Mouse (Mus musculus): ENCODE data around the gene Rbm47.

Rbm47 gene

DNA sequence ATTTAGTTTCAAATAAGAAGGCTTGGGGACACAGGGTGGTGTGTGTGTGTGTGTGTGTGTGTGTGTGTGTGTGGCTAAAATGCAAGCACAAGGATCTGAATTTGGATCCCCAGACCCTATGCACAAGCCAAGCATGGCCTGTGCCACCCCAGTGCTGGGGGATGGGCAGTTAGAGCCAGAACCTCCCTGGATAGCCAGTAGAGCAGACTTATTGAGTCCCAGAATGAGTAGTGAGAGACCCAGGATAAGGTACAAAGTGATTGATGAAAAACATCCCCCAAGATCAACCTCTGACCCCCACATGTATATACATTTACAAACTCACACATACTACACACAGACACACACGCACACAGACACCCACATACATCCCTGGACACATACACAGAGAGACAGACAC, 86.6 kb downstream of the Rbm47 start:
- DNase-seq (ENCODE audit: low spot score in 2 of 2): no peak

DNA sequence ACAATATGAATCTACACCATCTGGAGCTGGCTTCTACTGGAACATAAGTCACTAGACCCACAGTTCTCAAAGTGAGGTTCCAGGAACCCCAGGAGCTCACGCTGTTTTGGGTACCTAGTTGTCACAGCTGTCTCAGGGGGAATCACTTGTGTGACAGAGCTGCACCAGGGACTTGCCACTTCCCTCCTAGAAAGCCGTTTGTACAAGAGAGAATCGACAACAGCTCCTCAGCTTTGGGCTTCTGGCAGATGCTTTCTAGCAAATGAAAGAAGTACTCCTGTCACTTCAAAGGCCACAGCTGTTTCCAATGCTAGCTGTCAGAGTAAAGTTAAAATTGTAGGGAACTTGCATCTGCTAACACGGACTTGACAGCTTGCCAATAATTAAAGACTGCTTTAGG, 87.4 kb downstream of the Rbm47 start:
- no peak for DNase-seq (ENCODE audit: low spot score in 2 of 2)

DNA sequence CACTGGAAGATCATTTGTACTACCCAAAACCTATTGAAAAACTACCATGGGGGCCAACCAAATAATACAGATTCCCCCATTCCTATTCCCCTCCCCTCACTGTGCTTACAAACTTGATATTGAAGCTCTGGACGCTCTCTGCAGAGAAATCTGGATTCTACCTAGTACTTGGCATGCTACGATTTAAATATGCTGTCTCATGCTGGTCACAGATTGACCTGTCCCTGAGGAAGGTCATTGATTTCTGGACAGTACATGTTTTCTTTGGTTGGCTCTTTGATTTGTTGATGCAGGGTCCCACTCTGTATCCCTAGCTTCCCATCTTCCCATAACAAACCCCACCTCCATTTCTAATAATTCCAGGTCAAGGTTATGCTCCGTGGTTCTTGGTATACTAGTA, 88.4 kb downstream of the Rbm47 start:
- DNase-seq (ENCODE audit: low spot score in 2 of 2): no peak

DNA sequence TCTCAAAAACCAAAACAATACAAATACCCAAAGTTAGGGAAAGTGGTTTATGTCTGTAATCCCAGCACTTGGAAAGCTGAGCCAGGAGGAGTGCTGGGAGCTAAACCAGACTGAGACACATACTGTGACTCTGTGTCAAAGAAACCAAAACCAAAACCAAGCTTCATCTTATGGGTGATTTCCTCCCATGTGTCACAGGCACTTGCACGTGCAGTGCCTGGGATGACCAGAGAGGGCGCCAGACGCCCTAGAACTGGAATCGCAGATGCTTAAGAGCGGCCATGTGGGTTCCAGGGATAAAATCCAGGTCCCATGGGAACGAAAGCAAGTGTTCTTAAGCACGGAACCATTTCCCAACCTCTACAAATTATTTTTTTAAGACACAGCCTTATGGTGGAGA, 89.6 kb downstream of the Rbm47 start:
- DNase-seq (ENCODE audit: low spot score in 2 of 2): no peak

DNA sequence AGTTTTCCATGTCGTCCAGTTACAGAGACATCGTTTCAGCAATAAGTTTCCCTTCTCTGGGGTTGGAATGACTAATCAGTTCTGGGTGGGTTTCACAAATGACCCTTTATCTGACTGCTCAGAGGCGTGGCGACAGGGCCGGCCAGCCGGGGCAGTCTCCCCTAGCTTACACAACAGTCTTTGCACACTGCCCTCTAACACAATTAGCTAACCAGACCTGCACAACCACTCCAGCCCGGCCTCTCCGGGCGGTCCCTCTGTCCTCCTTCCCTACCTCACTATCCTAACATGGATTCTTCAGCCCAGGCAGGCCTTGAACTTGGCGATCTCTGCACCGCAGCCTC, 90.7 kb downstream of the Rbm47 start:
- DNase-seq (ENCODE audit: low spot score in 2 of 2): peak in 1 of 2 experiments; percentile 72

DNA sequence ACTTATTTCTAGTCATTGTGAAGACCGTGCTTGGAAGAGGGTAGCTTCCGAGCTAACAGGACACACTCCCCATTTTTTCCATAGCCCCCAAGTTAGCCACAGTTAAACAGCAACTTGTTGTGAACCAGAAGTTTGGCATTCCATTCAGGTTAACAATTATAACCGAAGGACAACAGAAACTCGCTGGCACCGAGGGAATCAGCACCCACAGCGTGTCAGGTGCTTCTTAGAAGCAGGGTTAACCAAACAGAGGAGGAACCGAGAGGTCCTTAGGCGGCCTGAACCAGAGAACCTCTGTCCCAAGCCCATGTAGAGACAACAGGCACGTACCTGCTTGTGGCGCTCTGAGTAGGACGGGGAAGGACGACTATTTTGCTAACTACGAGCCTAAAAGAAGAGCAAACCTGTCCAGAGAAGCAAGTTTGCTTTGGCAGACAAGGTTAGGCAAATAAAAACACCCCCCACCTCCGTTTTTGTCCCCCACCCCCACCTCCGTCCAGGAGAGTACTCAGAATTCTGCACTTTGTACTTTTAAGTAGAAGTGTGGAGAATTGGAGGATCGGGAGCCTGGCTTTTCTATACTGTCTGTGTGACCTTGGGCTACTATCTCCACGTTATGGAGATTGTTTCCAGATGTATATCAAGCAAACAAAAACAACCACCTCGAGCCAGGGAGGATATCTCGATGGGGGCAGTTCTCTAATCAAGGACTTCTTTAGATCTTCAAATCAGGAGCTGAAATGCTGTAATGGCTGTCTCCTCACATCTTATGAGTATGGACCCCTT, 91.3 kb downstream of the Rbm47 start:
- peak in 1 of 2 experiments; percentile 47 for DNase-seq (ENCODE audit: low spot score in 2 of 2)

DNA sequence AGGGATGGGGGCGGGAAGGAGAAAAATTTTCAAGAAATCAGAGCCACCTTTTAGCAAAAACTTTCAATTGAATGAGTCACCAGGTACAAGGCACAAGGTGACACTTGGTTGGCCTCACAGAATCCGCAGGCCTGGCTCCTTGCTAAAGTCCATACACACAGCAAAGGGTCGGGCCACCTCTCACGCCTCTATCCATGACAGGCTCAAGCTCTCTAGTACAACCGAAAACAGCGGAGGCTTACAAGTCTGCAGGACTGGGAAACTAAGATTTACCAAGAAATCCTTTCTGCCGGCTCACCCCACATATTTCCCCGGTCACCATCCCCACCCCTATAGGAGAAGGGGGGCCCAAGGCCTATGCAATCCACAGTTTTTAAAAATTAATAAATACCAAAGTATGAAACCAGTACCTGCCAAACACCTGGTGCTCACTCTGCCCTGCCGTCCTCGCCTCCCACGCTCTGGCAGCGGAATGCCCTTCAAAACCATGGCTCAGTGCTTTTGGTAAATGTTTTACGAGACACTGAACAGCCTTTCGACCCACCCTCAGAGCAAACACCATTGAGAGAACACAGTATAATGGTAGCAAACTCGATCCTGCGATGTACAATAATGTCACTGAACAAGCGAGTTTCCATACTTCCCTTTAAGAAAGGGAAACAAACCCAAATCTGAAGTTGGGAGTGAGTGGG, 92.2 kb downstream of the Rbm47 start:
- no peak for DNase-seq (ENCODE audit: low spot score in 2 of 2)

DNA sequence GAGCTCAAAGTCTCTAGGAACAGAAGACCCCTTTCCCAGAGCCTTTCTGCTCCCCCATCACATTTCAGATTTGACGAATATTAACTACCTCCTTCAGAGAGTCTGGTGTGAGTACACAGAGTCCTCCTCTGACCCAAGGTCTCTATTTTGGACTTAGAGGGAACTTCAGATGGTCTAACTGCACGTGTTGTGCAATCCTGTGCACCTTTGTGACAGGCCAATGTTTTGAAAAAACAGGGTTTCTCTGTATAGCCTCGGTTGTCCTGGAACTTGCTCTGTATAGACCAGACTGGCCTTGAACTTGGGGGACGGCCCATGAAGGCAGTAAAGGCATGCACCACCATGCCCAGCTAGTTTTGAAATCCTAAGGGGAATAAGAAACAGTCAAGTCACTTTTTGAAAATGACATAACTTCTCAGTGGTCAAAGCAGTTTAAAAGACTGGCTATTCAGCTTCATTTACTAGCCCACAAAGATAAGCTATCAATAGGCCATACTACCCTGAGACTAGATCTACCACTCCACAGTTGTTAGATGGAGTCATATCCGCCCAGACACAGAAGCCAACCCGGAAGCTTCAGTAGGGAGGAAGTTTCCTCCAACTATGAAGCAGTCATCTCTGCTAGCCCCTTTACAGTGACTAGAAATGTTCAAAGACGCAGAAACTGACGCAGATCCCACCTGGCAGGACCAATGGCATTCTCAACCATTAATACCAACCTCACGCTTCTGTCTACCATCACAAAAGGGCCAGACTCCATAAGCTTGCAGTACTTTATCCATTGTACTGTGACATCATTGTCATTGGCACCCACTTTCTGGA, 93.3 kb downstream of the Rbm47 start:
- no peak for DNase-seq (ENCODE audit: low spot score in 2 of 2)

DNA sequence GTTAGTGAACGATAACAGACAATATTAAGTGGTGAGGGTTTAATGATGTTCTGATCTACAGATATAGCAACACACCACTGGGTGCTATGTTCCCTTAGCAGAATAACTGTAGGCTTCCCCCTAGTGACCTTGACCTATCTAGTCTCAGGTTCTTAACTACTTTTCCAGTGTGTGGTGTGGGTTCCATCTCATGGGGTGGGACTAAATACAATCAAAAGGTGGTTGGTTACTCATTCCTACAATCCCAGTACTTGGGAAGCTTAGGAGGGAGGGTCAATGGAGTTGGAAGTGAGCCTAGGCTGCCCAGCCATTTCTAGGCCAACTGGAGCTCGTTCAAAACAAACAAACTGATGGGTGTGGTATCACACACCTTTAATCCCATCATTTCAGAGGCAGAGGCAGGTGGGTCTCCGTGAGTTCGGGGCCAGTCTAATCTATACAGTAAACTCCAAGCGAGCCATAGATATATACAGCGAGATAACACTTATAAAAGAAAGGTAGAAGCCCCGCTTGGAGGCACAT, 94.4 kb downstream of the Rbm47 start:
- DNase-seq (ENCODE audit: low spot score in 2 of 2): no peak

DNA sequence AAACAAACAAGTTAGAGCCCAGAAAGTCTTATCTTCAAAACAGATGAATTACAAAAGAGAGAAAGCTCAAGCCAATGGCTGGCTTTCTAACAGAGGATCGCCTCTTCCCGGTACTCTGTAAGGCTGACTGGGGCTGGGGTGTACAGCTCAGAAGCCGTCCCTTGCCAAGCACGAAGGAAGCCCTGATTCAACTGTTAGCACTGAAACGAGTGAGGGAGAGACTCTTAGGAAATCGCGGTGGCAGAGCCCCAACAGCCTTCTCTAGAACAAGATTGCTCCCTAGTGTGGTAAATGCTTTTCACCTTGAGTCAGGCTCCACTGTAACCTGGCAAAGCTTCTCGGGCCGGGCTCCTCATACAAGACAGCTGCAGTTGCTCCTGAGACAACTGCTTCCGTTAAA, 95.5 kb downstream of the Rbm47 start:
- peak; percentile 54 to 84 for DNase-seq (ENCODE audit: low spot score in 2 of 2)

DNA sequence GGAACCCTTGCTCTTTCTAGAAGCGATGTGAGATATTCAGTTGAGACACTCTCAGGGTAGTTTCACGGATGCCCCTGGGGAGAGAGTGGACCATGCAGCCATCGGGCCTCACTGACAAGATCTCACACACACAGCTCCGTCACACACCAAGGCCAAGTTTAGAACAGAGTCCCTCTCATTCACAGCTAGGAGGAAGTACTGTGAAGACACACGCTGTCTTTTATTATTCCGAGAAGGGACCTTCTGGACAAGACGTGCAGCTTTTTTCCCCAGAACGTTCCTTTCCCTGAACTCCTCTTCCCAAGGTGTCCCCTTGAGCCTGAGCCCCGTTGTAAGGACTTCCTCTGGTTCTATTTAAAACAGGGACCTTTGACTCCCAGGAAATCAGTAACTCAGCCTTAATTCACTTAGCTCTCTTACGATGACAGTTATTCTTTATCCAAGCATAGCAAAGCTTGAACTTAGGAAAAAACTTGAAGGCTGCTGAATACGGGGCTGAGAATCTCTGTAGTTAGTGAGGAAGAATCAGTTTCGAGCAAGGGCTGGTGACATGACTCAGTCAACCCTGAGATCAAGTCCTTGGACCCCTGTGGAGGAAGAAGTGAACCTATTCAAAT, 96.1 kb downstream of the Rbm47 start:
- DNase-seq (ENCODE audit: low spot score in 2 of 2): no peak

DNA sequence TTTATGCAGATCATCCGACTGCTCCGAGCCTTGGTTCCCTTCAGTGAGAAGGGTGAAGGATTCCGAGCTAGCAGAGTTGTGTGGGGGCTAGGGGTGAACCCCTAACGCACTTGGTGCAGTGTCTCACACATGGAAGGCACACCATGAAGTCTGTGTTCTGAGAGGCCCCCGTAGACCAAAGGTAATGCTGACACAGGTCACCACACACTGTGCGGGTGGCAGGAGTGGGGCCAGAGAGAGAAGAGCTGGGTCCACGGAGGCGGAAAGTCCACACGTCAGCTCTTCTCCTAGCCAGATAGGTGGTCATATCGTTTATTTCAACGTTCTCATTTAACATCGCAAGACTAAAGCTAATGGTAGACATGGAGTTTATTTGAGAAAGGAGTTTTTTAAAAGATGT, 97.0 kb downstream of the Rbm47 start:
- no peak for DNase-seq (ENCODE audit: low spot score in 2 of 2)

DNA sequence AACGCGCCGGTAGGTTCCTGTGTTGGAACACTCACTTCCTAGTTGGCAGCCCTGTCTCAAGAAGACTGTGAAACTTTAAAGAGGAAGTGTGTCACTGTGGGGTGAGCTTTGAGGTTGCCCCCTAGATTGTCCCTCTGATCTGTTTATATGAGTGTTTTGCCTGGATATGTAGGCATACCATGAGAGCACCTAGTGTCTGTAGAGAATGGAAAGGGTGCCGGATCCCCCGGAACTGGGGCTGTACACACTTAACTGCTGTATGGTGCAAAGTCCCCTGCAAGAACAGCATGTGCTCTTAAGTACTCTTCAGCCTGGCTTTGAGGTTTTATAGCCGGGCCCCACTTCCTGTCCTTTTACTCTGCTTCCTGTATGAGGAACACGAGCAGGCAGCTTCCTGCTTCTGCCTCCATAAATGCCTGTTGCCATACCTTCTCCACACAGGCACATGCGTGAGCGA, 97.9 kb downstream of the Rbm47 start:
- no peak for DNase-seq (ENCODE audit: low spot score in 2 of 2)

DNA sequence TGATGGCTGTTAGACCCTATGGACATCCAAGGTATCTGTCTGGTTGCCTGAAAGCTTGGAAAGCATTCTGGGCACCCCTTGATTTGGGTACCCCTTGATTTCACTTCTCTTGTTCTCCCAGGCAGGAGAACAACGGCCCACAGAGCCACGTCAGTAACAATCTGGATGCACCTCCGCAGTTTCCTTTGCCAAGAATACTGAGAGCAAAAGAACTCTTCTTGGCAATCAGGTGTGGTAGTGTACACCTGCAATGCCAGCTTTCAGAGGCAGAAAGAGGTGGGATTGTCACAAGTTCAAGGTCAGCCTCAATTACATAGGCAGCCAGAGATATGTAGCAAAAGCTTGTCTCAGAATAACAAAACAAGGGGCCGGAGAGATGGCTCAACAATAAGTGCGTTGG, 98.7 kb downstream of the Rbm47 start:
- DNase-seq (ENCODE audit: low spot score in 2 of 2): no peak

DNA sequence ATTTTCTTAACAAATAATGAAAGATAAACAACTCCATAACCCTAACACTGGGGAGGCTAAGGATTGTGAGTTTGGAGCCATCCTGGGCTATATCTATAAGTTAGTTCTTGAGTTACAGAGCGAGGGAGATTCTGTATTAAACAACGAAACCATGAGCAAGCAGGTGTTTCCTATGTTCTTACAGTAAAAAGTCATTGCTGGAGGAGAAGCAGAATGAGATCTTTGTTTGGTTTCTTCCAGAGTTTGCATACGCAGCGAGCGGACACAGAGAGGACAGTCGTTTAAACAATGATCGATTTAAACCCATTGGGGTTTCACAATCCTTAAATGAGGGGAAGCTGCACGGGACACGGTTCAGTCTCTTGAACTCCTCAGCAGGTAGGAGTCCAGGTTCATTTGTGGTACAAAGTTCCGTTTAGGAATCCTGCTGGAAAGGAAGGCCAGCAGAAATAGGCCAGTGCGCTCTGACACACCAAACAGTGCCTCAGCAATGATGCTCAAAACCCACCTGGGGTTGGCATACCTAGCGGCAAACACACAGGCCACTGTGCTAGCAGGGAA, 99.2 kb downstream of the Rbm47 start:
- no peak for DNase-seq (ENCODE audit: low spot score in 2 of 2)

DNA sequence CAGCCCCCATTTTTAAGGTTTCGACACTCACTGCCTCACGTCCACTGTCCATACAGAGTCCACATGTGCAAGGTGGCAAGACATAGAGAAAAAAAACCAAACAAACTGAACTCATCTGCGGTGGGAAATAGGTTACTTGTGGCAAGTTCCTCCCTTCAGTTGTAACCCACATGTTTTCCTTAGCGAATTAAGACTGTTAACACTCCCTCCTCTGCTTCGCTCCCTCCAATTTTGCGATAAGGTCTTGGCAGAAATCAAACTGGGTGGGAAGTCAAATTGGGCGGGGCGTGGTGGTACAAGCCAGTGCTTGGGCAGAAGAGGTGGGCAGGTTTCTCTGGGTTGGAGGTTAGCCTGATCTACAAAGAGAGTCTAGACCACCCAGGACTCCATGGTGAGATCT, 101.2 kb downstream of the Rbm47 start:
- DNase-seq (ENCODE audit: low spot score in 2 of 2): peak in 1 of 2 experiments; percentile 67

DNA sequence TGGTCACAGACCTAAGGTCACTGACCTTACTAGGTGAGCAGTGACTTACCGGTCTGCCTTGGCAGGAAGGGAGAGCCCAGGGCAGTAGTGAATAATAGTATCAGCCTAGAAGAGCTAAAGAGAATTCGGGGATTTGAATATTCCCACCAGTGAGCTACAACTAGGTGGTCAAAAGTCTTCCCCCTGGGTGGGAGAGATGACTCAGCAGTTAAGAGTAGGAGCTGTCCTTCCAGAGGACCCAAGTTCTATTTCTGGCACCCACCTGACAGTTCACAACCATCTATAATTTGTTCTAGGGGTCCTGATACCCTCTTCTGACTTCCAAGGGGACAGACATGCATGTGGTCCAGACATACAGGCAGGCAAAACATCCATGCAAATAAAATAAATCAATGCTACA, 102.6 kb downstream of the Rbm47 start:
- DNase-seq (ENCODE audit: low spot score in 2 of 2): no peak

DNA sequence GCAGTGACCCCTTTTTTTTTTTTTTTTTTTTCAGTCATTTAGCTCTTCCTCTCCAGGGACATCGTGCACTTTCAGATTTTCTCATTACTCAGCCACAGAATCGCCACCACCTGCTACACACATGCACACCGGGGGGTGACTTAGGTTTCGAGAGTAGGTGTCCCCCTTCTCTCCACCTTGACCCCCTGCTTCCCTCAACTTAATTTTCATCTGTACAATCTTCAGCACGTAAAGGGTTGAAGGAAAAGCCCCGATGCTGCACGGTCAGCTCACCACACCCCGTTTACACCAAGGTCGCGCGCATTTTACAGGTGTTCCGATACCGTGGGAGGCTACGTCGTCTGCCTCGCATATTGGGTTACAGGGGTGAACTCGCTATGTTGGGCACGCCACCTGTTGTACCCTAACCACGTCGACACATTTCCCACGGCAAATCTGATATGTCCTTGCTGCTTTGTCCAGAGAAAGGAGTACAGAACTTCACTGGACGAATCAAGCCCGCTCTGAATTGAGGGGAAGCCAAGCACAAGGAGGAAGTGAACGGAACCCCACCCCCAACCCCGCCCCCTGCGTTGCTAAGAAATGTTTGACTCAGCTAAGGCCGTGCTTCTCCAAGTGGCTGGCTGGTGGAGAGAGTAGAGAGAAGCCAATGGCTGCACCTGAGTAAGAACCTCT, 103.3 kb downstream of the Rbm47 start:
- peak; percentile 46 to 62 for DNase-seq (ENCODE audit: low spot score in 2 of 2)

DNA sequence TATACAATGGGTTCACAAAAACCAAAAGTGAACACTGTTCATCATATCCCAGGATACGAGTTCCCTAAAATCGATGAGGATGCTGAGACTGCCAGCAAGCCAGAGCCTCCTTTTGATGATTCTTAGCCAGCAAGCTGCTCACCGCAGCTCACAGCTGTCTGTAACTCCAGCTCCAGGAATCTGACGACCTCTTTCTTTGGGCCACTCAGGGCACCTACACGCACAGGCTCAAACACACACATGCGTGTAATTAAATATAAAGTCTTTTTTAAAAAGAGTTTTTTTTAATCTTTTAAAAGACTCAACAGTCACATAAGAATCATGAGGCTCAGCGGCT, 103.8 kb downstream of the Rbm47 start:
- no peak for DNase-seq (ENCODE audit: low spot score in 2 of 2)

DNA sequence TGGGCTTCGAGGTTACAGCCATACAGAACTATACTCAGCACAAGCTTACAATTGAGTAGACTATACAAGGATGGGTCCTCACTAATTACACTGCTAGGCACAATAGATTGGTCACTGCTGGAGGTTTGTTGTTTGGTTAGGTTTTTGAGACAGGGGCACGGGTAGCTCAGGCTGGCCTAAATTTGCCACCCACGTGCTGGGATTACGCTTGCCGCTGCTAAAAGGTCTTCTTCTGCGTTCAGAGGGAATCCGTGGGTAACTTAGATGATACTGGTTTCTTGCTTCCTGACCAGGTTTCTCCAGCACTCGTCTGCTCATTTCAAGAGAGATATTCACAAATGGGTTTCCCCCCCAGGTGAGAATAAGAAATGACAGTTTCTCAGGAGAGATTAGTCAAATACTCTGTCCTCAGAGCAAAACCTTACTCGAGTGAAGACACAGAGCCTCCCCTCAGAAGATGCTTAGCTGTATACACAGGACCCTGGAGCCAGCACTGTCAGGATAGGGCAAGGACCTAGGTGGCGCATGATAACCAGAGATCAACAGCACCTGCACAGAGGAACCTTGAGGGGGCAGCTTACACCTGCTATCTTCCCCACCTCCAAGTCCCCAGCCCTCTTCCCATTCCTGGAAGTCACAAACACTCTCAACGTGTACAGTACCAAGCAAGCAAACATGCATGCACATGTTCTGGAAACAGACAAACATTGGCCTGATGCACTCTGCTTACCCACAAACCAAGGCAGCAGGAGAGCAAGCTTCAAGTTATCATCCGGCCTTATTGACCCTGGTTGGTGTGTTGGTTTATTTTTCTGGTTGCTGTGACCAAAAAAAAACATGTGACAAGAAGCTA, 104.6 kb downstream of the Rbm47 start:
- DNase-seq (ENCODE audit: low spot score in 2 of 2): no peak
